Mouse (Mus musculus) testis, adult 2 months (tissue): ENCODE data around the gene Foxo3.

Source experiments
- CTCF ChIP-seq: fragments of 200-500 bp; IDR thresholded peaks from 2 replicates; pipeline ENCODE4 v1.5.1; 2012; ENCODE audit warnings: low read depth, mild to moderate bottlenecking, inconsistent platforms, low read length, moderate library complexity; ENCODE audit not compliant: control insufficient read depth, insufficient read depth, insufficient replicate concordance
- POLR2A ChIP-seq: fragments of 200-500 bp; IDR thresholded peaks from 2 replicates; pipeline ENCODE4 v1.6.1; 2012; ENCODE audit warnings: low read depth, mild to moderate bottlenecking, inconsistent platforms, low read length, moderate library complexity; ENCODE audit not compliant: control insufficient read depth

- TF ChIP-seq CTCF (no peak), POLR2A (no peak)
These were observed 66.7 kb downstream of the Foxo3 start for GRCm38 (mm10) chr10:42209809-42210208.
